Mouse (Mus musculus) neural tube, postnatal 0 days (tissue): ENCODE data around the gene Zfhx3. TPM values are rescaled to one million over a fixed set of nuclear protein-coding genes. Genes with fewer than 3 reads are reported as not detected.

Experiments used
- microRNA-seq: library from miRNA; unstranded; fragments of <30 nt; microRNA quantifications from one replicate; pipeline ENCODE4, GENCODE M21; 2016
- polyA plus RNA-seq: library from polyadenylated mRNA; unstranded; fragments of >200 nt; fragmentation: Nextera tagmentation; extraction: Ambion mirVana; gene quantifications from 2 replicates; pipeline ENCODE4 v1.2.1, GENCODE M21; 2015

The Zfhx3 gene
- 10.8 and 12.1 TPM in 2 replicates for polyA plus RNA-seq

DNA sequence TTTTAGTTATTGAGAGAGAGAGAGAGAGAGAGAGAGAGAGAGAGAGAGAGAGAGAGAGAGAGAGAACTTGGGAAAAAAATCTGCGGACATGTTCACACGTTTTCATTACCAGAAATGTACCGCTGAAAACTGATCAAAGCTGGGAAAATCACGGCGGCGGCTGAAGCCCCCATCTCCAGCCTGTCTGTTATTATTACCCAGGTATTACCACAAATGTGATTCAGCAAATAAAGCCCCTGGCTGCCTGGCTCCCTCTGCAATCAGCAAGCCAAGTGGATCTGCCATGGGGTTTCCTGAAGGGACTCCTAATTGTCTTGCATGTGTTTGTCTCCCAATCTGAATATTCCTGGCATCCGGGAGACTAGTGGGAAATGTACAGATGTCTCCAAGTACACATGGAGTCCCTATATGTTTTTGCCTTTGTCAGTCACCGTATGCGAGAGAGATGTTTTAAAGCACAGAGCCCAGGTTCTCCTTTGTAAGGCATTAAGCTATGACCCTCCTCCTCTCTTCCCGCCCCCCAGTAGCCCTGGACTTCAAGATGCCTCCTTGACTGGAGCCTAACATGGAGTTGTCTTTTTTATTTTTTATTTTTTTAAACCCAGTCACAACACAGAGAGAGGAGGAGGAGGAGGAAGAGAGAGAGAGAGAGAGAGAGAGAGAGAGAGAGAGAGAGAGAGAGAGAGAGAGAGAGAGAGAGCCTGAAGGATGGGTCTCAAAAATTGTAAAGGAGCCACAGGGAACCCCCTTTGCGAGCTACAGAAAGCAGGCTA lies at the start of gene Zfhx3:
Gene Zfhx3 (plus strand): TSS at position 723 of the 773 bp plus-strand sequence.

Small RNA genes lying within 50 kb of the gene (microRNA-seq; reads per million reads assigned to microRNA genes)
- gene Mir3108: not detected
